Mouse (Mus musculus): ENCODE results near the gene Polrmt. TPM values are rescaled to one million over a fixed set of nuclear protein-coding genes. Genes with fewer than 3 reads are reported as not detected.

Polrmt gene
- total and polyA plus RNA-seq, 2 experiments from 2014 or later = 26.3 to 56.2 TPM

GRCm38 (mm10) chr10:79783050-79783449 is 36.7 kb upstream of the Polrmt start:
- Histone ChIP-seq H3K36me3 (replicated peaks; ENCODE audit: control insufficient read depth, insufficient read depth, low read length) (no peaks in the 10 kb centered on the region), H3K9ac (replicated peaks; ENCODE audit: low read depth, low read length) (no peak overlapping the region), H3K4me1 (ENCODE audit: control insufficient read depth, insufficient read depth) (peaks cover 4% of the 10 kb centered on the region; the same call in 1 of the 2 replicates), H3K27ac (ENCODE audit: low read depth) (no peak overlapping the region), H3K27me3 (ENCODE audit: control insufficient read depth, insufficient read depth, low read length) (peaks cover 10% of the 10 kb centered on the region), H3K4me2 (ENCODE audit: low read depth, low read length) (no peak overlapping the region), H3K4me3 (ENCODE audit: low read depth, low read length) (no peak overlapping the region), H3K9me3 (replicated peaks; ENCODE audit: control insufficient read depth, low read length) (no peaks in the 10 kb centered on the region)
- no peak for TF ChIP-seq EP300 (IDR thresholded peaks at IDR 0.05; ENCODE audit: low read depth)
- peak; percentile 42 for TF ChIP-seq CTCF (IDR thresholded peaks at IDR 0.05; ENCODE audit: low read depth)
- WGBS = 59% methylated on average over 7 of the region's 7 CpGs
- DNase-seq (ENCODE audit: low spot score) (no peak), ATAC-seq (ENCODE audit: insufficient read depth, low read depth) (no peak)

DNA sequence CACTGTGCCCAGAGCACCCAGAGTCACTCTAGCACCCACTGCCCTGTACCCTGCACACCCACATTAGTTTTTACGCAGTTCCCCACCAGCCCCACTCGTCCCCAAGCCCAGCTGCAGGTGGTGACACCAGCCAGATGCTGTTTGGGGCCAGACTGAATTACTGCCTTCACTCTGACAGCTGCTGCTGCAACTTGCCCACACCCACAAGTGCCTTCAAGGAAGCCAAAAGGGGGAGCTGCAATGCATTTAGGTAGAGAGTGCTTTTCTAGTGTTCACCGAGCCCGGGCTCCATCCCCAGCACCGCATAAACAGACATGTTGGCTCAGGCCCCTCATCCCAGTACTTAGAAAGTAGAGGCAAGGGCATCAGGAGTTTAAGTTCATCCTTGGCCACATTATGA is 35.6 kb upstream of the Polrmt start:
- H3K4me2 ChIP-seq (ENCODE audit: low read depth, low read length) = no peak overlapping the region
- no peak overlapping the region for H3K4me3 ChIP-seq (ENCODE audit: low read depth, low read length)
- H3K9ac ChIP-seq (replicated peaks; ENCODE audit: low read depth, low read length) = no peak overlapping the region
- DNase-seq (ENCODE audit: low spot score) (no peak), ATAC-seq (ENCODE audit: insufficient read depth, low read depth) (no peak)
- peaks cover 7% of the 10 kb centered on the region for H3K4me1 ChIP-seq (ENCODE audit: control insufficient read depth, insufficient read depth)
- H3K9me3 ChIP-seq (replicated peaks; ENCODE audit: control insufficient read depth, low read length) = no peaks in the 10 kb centered on the region
- WGBS = 79% methylated on average over 5 of the region's 5 CpGs
- peaks cover 13% of the 10 kb centered on the region for H3K27me3 ChIP-seq (ENCODE audit: control insufficient read depth, insufficient read depth, low read length)
- no peak overlapping the region for H3K27ac ChIP-seq (ENCODE audit: low read depth)
- TF ChIP-seq CTCF (IDR thresholded peaks at IDR 0.05; ENCODE audit: low read depth) (no peak), EP300 (IDR thresholded peaks at IDR 0.05; ENCODE audit: low read depth) (no peak)
- no peaks in the 10 kb centered on the region for H3K36me3 ChIP-seq (replicated peaks; ENCODE audit: control insufficient read depth, insufficient read depth, low read length)

GRCm38 (mm10) chr10:79781139-79781538 is 34.8 kb upstream of the Polrmt start:
- Histone ChIP-seq H3K9ac (replicated peaks; ENCODE audit: low read depth, low read length) (no peak overlapping the region), H3K9me3 (replicated peaks; ENCODE audit: control insufficient read depth, low read length) (no peaks in the 10 kb centered on the region), H3K36me3 (replicated peaks; ENCODE audit: control insufficient read depth, insufficient read depth, low read length) (no peaks in the 10 kb centered on the region), H3K4me3 (ENCODE audit: low read depth, low read length) (peak overlapping the region; percentile 39; the same call in 1 of the 2 replicates), H3K4me1 (ENCODE audit: control insufficient read depth, insufficient read depth) (peaks cover 7% of the 10 kb centered on the region), H3K4me2 (ENCODE audit: low read depth, low read length) (peak overlapping the region; percentile 67; the same call in 1 of the 2 replicates), H3K27me3 (ENCODE audit: control insufficient read depth, insufficient read depth, low read length) (peaks cover 13% of the 10 kb centered on the region), H3K27ac (ENCODE audit: low read depth) (no peak overlapping the region)
- DNase-seq (ENCODE audit: low spot score) (no peak), ATAC-seq (ENCODE audit: insufficient read depth, low read depth) (no peak)
- TF ChIP-seq CTCF (IDR thresholded peaks at IDR 0.05; ENCODE audit: low read depth) = no peak
- no peak for TF ChIP-seq EP300 (IDR thresholded peaks at IDR 0.05; ENCODE audit: low read depth)
- 47% methylated on average over 21 of the region's 21 CpGs for WGBS

- Histone ChIP-seq H3K27ac (ENCODE audit: low read depth) (no peak overlapping the region), H3K4me1 (ENCODE audit: control insufficient read depth, insufficient read depth) (peaks cover 7% of the 10 kb centered on the region), H3K27me3 (ENCODE audit: control insufficient read depth, insufficient read depth, low read length) (peaks cover 13% of the 10 kb centered on the region), H3K4me3 (ENCODE audit: low read depth, low read length) (peak overlapping the region; percentile 39), H3K36me3 (replicated peaks; ENCODE audit: control insufficient read depth, insufficient read depth, low read length) (no peaks in the 10 kb centered on the region), H3K9me3 (replicated peaks; ENCODE audit: control insufficient read depth, low read length) (no peaks in the 10 kb centered on the region), H3K4me2 (ENCODE audit: low read depth, low read length) (peak overlapping the region; percentile 67), H3K9ac (replicated peaks; ENCODE audit: low read depth, low read length) (no peak overlapping the region)
- WGBS = 2% methylated on average over 13 of the region's 13 CpGs
- DNase-seq (ENCODE audit: low spot score) (no peak), ATAC-seq (ENCODE audit: insufficient read depth, low read depth) (no peak)
- TF ChIP-seq CTCF (IDR thresholded peaks at IDR 0.05; ENCODE audit: low read depth) (no peak), EP300 (IDR thresholded peaks at IDR 0.05; ENCODE audit: low read depth) (no peak)
These were observed 34.3 kb upstream of the Polrmt start for GRCm38 (mm10) chr10:79780664-79781015.

- peak overlapping the region; percentile 67 for H3K4me2 ChIP-seq (ENCODE audit: low read depth, low read length)
- DNase-seq (ENCODE audit: low spot score) (peak; percentile 92), ATAC-seq (ENCODE audit: insufficient read depth, low read depth) (peak; percentile 85)
- WGBS = 2% methylated on average over 55 of the region's 55 CpGs
- peak; percentile 80 for TF ChIP-seq CTCF (IDR thresholded peaks at IDR 0.05; ENCODE audit: low read depth)
- no peak for TF ChIP-seq EP300 (IDR thresholded peaks at IDR 0.05; ENCODE audit: low read depth)
- peak overlapping the region; percentile 39 for H3K4me3 ChIP-seq (ENCODE audit: low read depth, low read length)
- no peak overlapping the region for H3K27ac ChIP-seq (ENCODE audit: low read depth)
- H3K4me1 ChIP-seq (ENCODE audit: control insufficient read depth, insufficient read depth) = peaks cover 7% of the 10 kb centered on the region
- H3K9me3 ChIP-seq (replicated peaks; ENCODE audit: control insufficient read depth, low read length) = no peaks in the 10 kb centered on the region; the same call in 1 of the 2 replicates
- H3K36me3 ChIP-seq (replicated peaks; ENCODE audit: control insufficient read depth, insufficient read depth, low read length) = no peaks in the 10 kb centered on the region
- H3K9ac ChIP-seq (replicated peaks; ENCODE audit: low read depth, low read length) = no peak overlapping the region
- peaks cover 13% of the 10 kb centered on the region for H3K27me3 ChIP-seq (ENCODE audit: control insufficient read depth, insufficient read depth, low read length)
These were observed 33.6 kb upstream of the Polrmt start for GRCm38 (mm10) chr10:79779784-79780663.
